8 mouse cellular contexts compared by ENCODE assay signal in genomic region chr1:72963449-72963848, GRCm38 (mm10). TPM values are rescaled to one million over a fixed set of nuclear protein-coding genes. Genes with fewer than 3 reads are reported as not detected.
A peak's percentile ranks its signal among the peaks of the same experiment; 100 is the strongest.
DNase-seq lines count a peak whose midpoint lies in the region; ATAC-seq and TF ChIP-seq lines count a peak whose summit lies in the region.

No protein-coding gene starts in this region.

- peak overlapping the region; percentile 70 for H3K9ac ChIP-seq in heart, embryonic 13.5 days
- H3K9ac ChIP-seq in midbrain, embryonic 11.5 days (ENCODE audit: low read length) = no peak overlapping the region

- no peak for TF ChIP-seq POLR2A in thymus, adult 2 months (IDR thresholded peaks at IDR 0.05; ENCODE audit: control insufficient read depth, extremely low read depth, insufficient read depth, low read length, poor library complexity)

- H3K4me2 ChIP-seq in heart, embryonic 13.5 days = peak overlapping the region; percentile 56
- no peak overlapping the region for H3K4me2 ChIP-seq in midbrain, embryonic 11.5 days

- 16% methylated on average over 7 of the region's 7 CpGs for WGBS in heart, embryonic 13.5 days
- WGBS in midbrain, embryonic 11.5 days = 31% methylated on average over 7 of the region's 7 CpGs
- WGBS in thymus, adult 2 months = 66% methylated on average over 7 of the region's 7 CpGs

- peak; percentile 49 to 68 for DNase-seq in cerebellum, postnatal 14 days
- no peak for DNase-seq in cerebellum, postnatal 4 days (ENCODE audit: low spot score in 2 of 2)
- peak; percentile 95 for DNase-seq in fibroblast of lung, adult 2 months (ENCODE audit: low read depth)
- DNase-seq in layer of hippocampus, adult 9-10 months (ENCODE audit: low spot score) = peak; percentile 15
- no peak for DNase-seq in midbrain, embryonic 11.5 days (ENCODE audit: low spot score, missing footprints)
- no peak for DNase-seq in thymus, adult 2 months
- no peak for DNase-seq in natural killer cell, adult 2 months (ENCODE audit: low spot score in 2 of 2)

- no peaks in the 10 kb centered on the region for H3K9me3 ChIP-seq in heart, embryonic 13.5 days
- H3K9me3 ChIP-seq in midbrain, embryonic 11.5 days (ENCODE audit: control insufficient read depth, low read length) = no peaks in the 10 kb centered on the region

- H3K36me3 ChIP-seq in heart, embryonic 13.5 days = no peaks in the 10 kb centered on the region
- H3K36me3 ChIP-seq in midbrain, embryonic 11.5 days (ENCODE audit: control insufficient read depth, insufficient read depth, low read length) = no peaks in the 10 kb centered on the region; the same call in 1 of the 2 replicates
- H3K36me3 ChIP-seq in thymus, adult 2 months (ENCODE audit: control insufficient read depth, insufficient read depth, low read length) = no peaks in the 10 kb centered on the region

- peaks cover 33% of the 10 kb centered on the region for H3K4me1 ChIP-seq in heart, embryonic 13.5 days
- H3K4me1 ChIP-seq in midbrain, embryonic 11.5 days (ENCODE audit: control insufficient read depth, insufficient read depth, low read length) = peaks cover 5% of the 10 kb centered on the region; the same call in 1 of the 2 replicates
- no peaks in the 10 kb centered on the region for H3K4me1 ChIP-seq in thymus, adult 2 months (replicated peaks; ENCODE audit: control insufficient read depth, insufficient read depth, low read length)

- TF ChIP-seq CTCF in thymus, adult 2 months (IDR thresholded peaks at IDR 0.05; ENCODE audit: borderline replicate concordance, control insufficient read depth, extremely low read depth, insufficient read depth, low read length, poor library complexity) = no peak

- H3K4me3 ChIP-seq in heart, embryonic 13.5 days = peak overlapping the region; percentile 22
- no peak overlapping the region for H3K4me3 ChIP-seq in midbrain, embryonic 11.5 days (ENCODE audit: low read depth, low read length)
- no peak overlapping the region for H3K4me3 ChIP-seq in thymus, adult 2 months (ENCODE audit: control insufficient read depth, insufficient read depth, low read length)

- H3K27me3 ChIP-seq in heart, embryonic 13.5 days (replicated peaks) = no peaks in the 10 kb centered on the region
- no peaks in the 10 kb centered on the region for H3K27me3 ChIP-seq in midbrain, embryonic 11.5 days (ENCODE audit: control insufficient read depth, insufficient read depth, low read length)
- H3K27me3 ChIP-seq in thymus, adult 2 months (ENCODE audit: control insufficient read depth, insufficient read depth, low read length) = no peaks in the 10 kb centered on the region

- no peak; the same call in 1 of the 2 replicates for ATAC-seq in heart, embryonic 13.5 days (ENCODE audit: extremely low read depth, insufficient number of reproducible peaks, low FRiP score, low TSS enrichment)
- peak; percentile 65 for ATAC-seq in midbrain, embryonic 11.5 days (ENCODE audit: low FRiP score)

- H3K27ac ChIP-seq in heart, embryonic 13.5 days (replicated peaks) = peak overlapping the region; percentile 89
- no peak overlapping the region for H3K27ac ChIP-seq in midbrain, embryonic 11.5 days (ENCODE audit: low read depth, low read length)
- no peak overlapping the region for H3K27ac ChIP-seq in thymus, adult 2 months (ENCODE audit: control insufficient read depth, insufficient read depth, low read length)

RNA-seq across cellular contexts. Expression of gene Tnp1, which starts 52.3 kb away (rescaled TPM):
- polyA plus RNA-seq in heart, embryonic 13.5 days (2015; fragmentation: Nextera tagmentation; extraction: Ambion mirVana) = not detected in 2 replicates
- not detected in 2 replicates for polyA plus RNA-seq in midbrain, embryonic 11.5 days (2014; fragmentation: Nextera tagmentation; extraction: Ambion mirVana)
- polyA plus RNA-seq in thymus, adult 2 months (2012; rRNA removed) = 1.4 TPM in 1 of 2 replicates, not detected in the other

Comparison
In these comparisons a context has a peak if more than half of its experiments do, and no peak if none do; other contexts are left out.
1. DNase-seq: peak in cerebellum, postnatal 14 days (2 of 2), fibroblast of lung, adult 2 months (single experiment) and layer of hippocampus, adult 9-10 months (single experiment); none in cerebellum, postnatal 4 days (0 of 2), midbrain, embryonic 11.5 days (single experiment), thymus, adult 2 months (single experiment) and natural killer cell, adult 2 months (0 of 2).